Mouse (Mus musculus): ENCODE results near the gene Apod.
A peak's percentile ranks its signal among the peaks of the same experiment; 100 is the strongest.

Gene Apod

GRCm38 (mm10) chr16:31281981-31282380 lies 32.6 kb downstream of the Apod start:
- DNase-seq (ENCODE audit: low spot score), result no peak

DNA sequence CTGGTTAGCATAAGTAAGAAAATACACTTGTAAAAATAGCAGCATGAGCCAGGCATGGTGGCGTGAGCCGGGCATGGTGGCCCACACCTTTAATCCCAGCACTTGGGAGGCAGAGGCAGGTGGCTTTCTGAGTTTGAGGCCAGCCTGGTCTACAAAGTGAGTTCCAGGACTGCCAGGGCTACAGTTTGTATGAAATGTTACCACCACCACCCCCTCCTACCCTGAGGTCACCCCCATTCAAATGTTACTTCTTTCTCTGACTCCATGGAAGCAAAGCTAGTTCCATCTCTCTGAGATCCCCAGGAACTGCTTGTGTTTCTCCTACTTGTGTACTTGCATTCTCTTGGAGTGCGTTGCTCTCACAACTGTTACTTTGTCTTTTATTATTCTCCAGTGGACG lies 34.4 kb downstream of the Apod start:
- DNase-seq (ENCODE audit: low spot score), result no peak

GRCm38 (mm10) chr16:31278581-31278980 lies 36.0 kb downstream of the Apod start:
- no peak for DNase-seq (ENCODE audit: low spot score)

DNA sequence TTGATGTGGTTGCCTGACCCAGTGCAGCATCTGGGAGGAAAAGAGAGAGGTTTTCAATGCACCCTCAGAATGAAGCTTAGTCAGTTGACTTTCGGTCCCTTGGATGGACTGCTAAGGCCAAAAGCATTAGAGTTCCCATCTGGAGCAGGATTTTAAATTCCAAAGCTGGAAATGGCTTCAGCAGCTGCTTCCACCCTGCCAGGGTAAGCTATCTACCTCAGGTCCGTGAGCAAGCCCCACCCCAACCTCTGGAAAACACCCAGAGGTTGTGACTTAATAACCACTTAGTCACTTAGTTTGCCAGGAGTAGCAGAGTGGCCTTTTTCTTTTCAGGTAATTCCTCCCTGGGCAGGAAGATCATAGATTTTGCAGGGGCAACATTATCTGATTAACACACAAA lies 36.5 kb downstream of the Apod start:
- no peak for DNase-seq (ENCODE audit: low spot score)

- peak; percentile 16 for DNase-seq (ENCODE audit: low spot score)
Measured at GRCm38 (mm10) chr16:31276962-31277361, 37.6 kb downstream of the Apod start.

- DNase-seq (ENCODE audit: low spot score), result peak; percentile 69
Measured at GRCm38 (mm10) chr16:31276539-31276938, 38.1 kb downstream of the Apod start.

- DNase-seq (ENCODE audit: low spot score), result peak; percentile 95
Measured at GRCm38 (mm10) chr16:31274674-31275460, 39.7 kb downstream of the Apod start, which contains the start of gene Ppp1r2. Gene Ppp1r2 (minus strand): TSS chr16:31275277.

- no peak for DNase-seq (ENCODE audit: low spot score)
Measured at GRCm38 (mm10) chr16:31274084-31274483, 40.5 kb downstream of the Apod start.

DNA sequence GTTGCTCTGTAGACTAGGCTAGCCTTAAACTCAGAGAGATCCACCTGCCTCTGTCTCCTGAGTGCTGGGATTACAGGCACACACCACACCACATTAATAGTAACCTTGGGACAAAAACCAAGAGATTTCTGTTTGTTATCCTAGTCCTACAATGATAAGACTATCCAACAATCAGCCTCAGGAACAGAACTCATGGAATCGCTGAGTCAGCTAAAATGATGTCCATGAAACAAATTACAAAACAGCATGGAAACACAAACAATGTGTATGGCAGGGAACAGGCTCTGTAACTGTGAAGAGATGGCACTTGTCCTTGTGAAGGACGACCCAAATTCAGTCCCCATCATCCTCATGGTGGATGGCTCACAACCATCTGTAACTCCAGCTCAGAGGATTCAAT lies 47.9 kb downstream of the Apod start:
- DNase-seq (ENCODE audit: low spot score), result no peak

DNA sequence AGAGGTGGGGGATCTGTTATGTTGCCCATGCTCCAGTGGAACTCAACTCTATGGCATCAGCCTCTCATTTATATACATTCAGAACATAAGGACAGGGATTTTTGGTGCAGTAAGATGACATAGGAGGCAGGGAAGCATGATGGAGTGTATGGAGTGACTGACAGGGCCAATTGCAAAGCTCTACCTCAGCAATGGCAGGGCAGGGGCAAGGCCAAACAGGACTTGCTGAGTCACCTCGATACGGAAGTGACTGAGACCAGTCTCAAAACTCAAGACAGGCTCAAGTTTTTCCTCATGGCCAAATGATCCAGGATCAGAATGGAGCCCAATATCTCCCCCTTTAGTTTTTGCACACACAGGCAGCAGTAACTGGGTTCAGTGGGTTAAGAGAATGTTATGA lies 58.5 kb downstream of the Apod start:
- no peak for DNase-seq (ENCODE audit: low spot score)

DNA sequence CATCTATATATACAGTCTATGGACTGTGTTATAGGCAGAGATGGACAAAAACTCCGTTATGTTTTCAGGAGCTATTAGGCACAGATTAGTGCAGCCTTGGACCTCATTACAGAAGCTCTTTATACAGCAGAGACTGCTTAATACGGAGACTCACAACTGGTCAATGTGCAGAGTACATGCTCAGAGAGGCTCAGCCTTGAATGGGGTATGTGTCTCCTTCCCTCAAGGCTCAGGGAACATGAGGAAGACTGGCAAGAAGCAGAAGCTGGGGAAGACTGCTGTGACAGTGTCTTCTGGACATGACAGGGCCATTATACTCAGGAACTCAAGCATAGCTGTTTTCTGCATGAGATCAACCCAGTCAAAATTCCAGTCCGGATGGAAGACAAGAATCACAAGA lies 58.9 kb downstream of the Apod start:
- DNase-seq (ENCODE audit: low spot score), result no peak

GRCm38 (mm10) chr16:31249401-31249800 lies 65.2 kb downstream of the Apod start:
- DNase-seq (ENCODE audit: low spot score), result no peak

DNA sequence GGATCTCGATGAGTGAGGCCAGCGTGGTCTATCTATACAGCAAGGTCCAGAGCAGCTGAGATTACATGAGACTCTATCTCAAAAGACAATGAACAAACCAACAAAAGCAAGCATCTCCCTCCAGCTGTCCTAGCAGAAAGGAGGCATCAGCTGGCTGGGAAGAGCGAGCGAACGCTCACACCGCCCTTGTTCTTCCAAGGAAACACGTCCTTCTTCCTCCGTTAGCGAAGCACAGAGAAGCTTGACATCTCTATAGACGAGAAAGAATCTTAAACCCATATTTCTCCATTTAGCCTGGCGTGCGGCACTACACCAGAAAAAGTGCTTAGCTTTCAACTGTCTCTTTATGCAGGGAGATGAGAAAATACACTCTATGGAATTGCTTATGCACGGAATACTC lies 65.9 kb downstream of the Apod start:
- DNase-seq (ENCODE audit: low spot score), result no peak

DNA sequence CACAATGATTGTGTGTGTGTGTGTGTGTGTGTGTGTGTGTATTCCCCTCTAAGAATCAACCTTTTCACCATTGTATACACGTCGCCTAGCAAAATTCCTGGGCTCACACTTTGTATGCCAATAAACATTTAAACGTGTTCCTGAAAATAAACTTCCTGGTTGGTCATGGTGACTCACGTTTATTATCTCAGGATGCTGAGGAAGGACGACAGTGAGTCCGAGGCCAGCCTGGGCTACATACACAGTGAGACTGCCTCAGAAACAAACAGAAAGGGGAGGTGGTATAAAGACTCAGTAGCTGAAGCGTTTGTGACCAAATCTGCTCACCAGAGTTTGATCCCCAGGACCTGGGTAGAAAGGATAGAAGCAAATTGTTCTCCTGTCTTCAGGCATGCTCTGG lies 67.2 kb downstream of the Apod start:
- no peak for DNase-seq (ENCODE audit: low spot score)
